In the genomic region with DNA sequence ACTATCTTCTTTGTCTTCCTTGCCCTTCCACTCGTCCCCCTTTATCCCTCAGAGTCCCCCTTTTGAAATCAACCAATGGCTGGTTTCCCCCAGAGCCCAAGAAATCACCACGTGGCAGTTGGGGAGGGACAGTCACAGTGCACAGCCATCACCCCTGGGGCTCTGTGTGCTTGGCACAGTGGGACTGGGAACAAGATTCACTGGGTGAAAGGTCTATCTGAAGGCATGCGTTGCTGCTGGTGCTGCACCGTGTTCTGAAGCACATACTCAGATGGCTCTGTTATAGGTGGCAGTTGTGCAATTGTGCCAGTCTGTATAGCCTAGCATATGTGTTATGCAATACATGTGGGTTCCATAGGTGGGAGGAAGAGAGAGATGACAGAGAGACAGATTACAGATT, we compare ENCODE assay signal across 24 mouse cellular contexts.
DNase-seq lines count a peak whose midpoint lies in the region; ATAC-seq lines count a peak whose summit lies in the region.
"Had no signal": no experiment of that assay in that cellular context is flagged by ENCODE, and none has a peak within 500 bp of the region (broad histone marks: within the 10 kb centered on the region; RNA-seq: fewer than 3 reads in every experiment).

No protein-coding gene starts in this region.

- peak; percentile 62 for DNase-seq in adrenal gland, postnatal 10 days
- no peak for DNase-seq in adrenal gland, adult 8-10 months
- peak; percentile 44 for DNase-seq in forebrain, embryonic 11.5 days (ENCODE audit: low spot score)
- DNase-seq in liver, embryonic 11.5 days (ENCODE audit: low spot score), result no peak
- DNase-seq: cerebellum, adult 11 months; cerebellum, adult 2 months; cerebellum, adult 9-11 months; cerebellum, postnatal 25 days; gastrocnemius, postnatal 25 days; heart, postnatal 10 days; heart, postnatal 36 days had no signal

- no peaks in the 10 kb centered on the region for H3K36me3 ChIP-seq in forebrain, embryonic 11.5 days (ENCODE audit: control insufficient read depth, insufficient read depth, low read length)
- no peaks in the 10 kb centered on the region for H3K36me3 ChIP-seq in forebrain, embryonic 15.5 days
- H3K36me3 ChIP-seq in liver, embryonic 16.5 days (ENCODE audit: control insufficient read depth, insufficient read depth), result no peaks in the 10 kb centered on the region
- H3K36me3 ChIP-seq in liver, embryonic 11.5 days (ENCODE audit: control insufficient read depth, insufficient read depth, low read length), result no peaks in the 10 kb centered on the region
- H3K36me3 ChIP-seq: embryonic facial prominence, embryonic 12.5 days; embryonic facial prominence, embryonic 15.5 days; hindbrain, embryonic 10.5 days; hindbrain, embryonic 13.5 days; intestine, embryonic 15.5 days had no signal

- H3K27me3 ChIP-seq in forebrain, embryonic 11.5 days (ENCODE audit: control insufficient read depth, insufficient read depth, low read length), result no peaks in the 10 kb centered on the region
- no peaks in the 10 kb centered on the region for H3K27me3 ChIP-seq in forebrain, embryonic 15.5 days
- H3K27me3 ChIP-seq in liver, embryonic 16.5 days (ENCODE audit: control insufficient read depth, insufficient read depth, low read depth, low read length), result no peaks in the 10 kb centered on the region
- H3K27me3 ChIP-seq in liver, embryonic 11.5 days (replicated peaks; ENCODE audit: control insufficient read depth, insufficient read depth, low read length), result no peaks in the 10 kb centered on the region
- H3K27me3 ChIP-seq: embryonic facial prominence, embryonic 12.5 days; embryonic facial prominence, embryonic 15.5 days; forebrain, embryonic 13.5 days; heart, embryonic 12.5 days; heart, embryonic 15.5 days; hindbrain, embryonic 13.5 days; intestine, embryonic 15.5 days had no signal

- no peak for ATAC-seq in forebrain, embryonic 11.5 days (replicated peaks; ENCODE audit: low FRiP score)
- ATAC-seq in forebrain, embryonic 15.5 days (replicated peaks), result no peak
- ATAC-seq in liver, embryonic 16.5 days (ENCODE audit: low read depth), result peak; percentile 13; the same call in 1 of the 2 replicates
- ATAC-seq in liver, embryonic 11.5 days (replicated peaks; ENCODE audit: low FRiP score), result no peak
- no peak for ATAC-seq in monocyte, adult 5-6 weeks (replicated peaks; ENCODE audit: insufficient number of reproducible peaks, low FRiP score, low TSS enrichment, poor library complexity, severe bottlenecking)
- ATAC-seq: activated CD4-positive, CD25-positive, alpha-beta regulatory T cell, adult 4 months; forebrain, embryonic 13.5 days; hindbrain, embryonic 16.5 days had no signal

- H3K9me3 ChIP-seq in forebrain, embryonic 11.5 days (ENCODE audit: control insufficient read depth, low read length), result no peaks in the 10 kb centered on the region
- no peaks in the 10 kb centered on the region for H3K9me3 ChIP-seq in forebrain, embryonic 15.5 days
- H3K9me3 ChIP-seq in liver, embryonic 16.5 days (replicated peaks; ENCODE audit: control insufficient read depth, low read length), result no peaks in the 10 kb centered on the region
- no peaks in the 10 kb centered on the region for H3K9me3 ChIP-seq in liver, embryonic 11.5 days (ENCODE audit: control insufficient read depth, low read length)
- H3K9me3 ChIP-seq: embryonic facial prominence, embryonic 12.5 days; embryonic facial prominence, embryonic 15.5 days; forebrain, embryonic 13.5 days; heart, embryonic 12.5 days; heart, embryonic 15.5 days; hindbrain, embryonic 13.5 days; intestine, embryonic 15.5 days had no signal

- no peak overlapping the region for H3K9ac ChIP-seq in forebrain, embryonic 11.5 days (ENCODE audit: low read length)
- H3K9ac ChIP-seq in forebrain, embryonic 15.5 days (replicated peaks), result no peak overlapping the region
- no peak overlapping the region for H3K9ac ChIP-seq in liver, embryonic 16.5 days (ENCODE audit: low read depth, low read length)
- H3K9ac ChIP-seq in liver, embryonic 11.5 days (ENCODE audit: low read depth, low read length), result no peak overlapping the region
- H3K9ac ChIP-seq: embryonic facial prominence, embryonic 12.5 days; embryonic facial prominence, embryonic 15.5 days; forebrain, embryonic 13.5 days; heart, embryonic 12.5 days; heart, embryonic 15.5 days; hindbrain, embryonic 13.5 days; intestine, embryonic 15.5 days had no signal

- no peak overlapping the region for H3K4me2 ChIP-seq in forebrain, embryonic 11.5 days (ENCODE audit: low read depth, low read length, severe bottlenecking)
- no peak overlapping the region for H3K4me2 ChIP-seq in forebrain, embryonic 15.5 days (replicated peaks)
- no peak overlapping the region for H3K4me2 ChIP-seq in liver, embryonic 16.5 days (ENCODE audit: low read depth, low read length)
- no peak overlapping the region for H3K4me2 ChIP-seq in liver, embryonic 11.5 days
- H3K4me2 ChIP-seq: embryonic facial prominence, embryonic 12.5 days; embryonic facial prominence, embryonic 15.5 days; forebrain, embryonic 13.5 days; heart, embryonic 12.5 days; heart, embryonic 15.5 days; hindbrain, embryonic 13.5 days; intestine, embryonic 15.5 days had no signal

- no peak overlapping the region for H3K27ac ChIP-seq in forebrain, embryonic 11.5 days (ENCODE audit: low read depth, low read length)
- H3K27ac ChIP-seq in forebrain, embryonic 15.5 days (replicated peaks), result no peak overlapping the region
- H3K27ac ChIP-seq in liver, embryonic 16.5 days (ENCODE audit: low read length), result no peak overlapping the region
- H3K27ac ChIP-seq in liver, embryonic 11.5 days (ENCODE audit: low read depth, low read length), result no peak overlapping the region
- H3K27ac ChIP-seq: embryonic facial prominence, embryonic 12.5 days; embryonic facial prominence, embryonic 15.5 days; forebrain, embryonic 13.5 days; heart, embryonic 15.5 days; hindbrain, embryonic 10.5 days; hindbrain, embryonic 13.5 days; intestine, embryonic 15.5 days had no signal

- 54% methylated on average over 4 of the region's 4 CpGs for WGBS in forebrain, embryonic 11.5 days
- WGBS in forebrain, embryonic 15.5 days, result 49% methylated on average over 4 of the region's 4 CpGs
- 51% methylated on average over 4 of the region's 4 CpGs for WGBS in liver, embryonic 16.5 days (ENCODE audit: insufficient replicate concordance)
- 58% methylated on average over 4 of the region's 4 CpGs for WGBS in liver, embryonic 11.5 days

- H3K4me3 ChIP-seq in forebrain, embryonic 11.5 days (ENCODE audit: low read depth, low read length), result no peak overlapping the region
- no peak overlapping the region for H3K4me3 ChIP-seq in forebrain, embryonic 15.5 days
- H3K4me3 ChIP-seq in liver, embryonic 16.5 days (ENCODE audit: low read depth, low read length), result no peak overlapping the region
- no peak overlapping the region for H3K4me3 ChIP-seq in liver, embryonic 11.5 days (ENCODE audit: low read depth, low read length)
- H3K4me3 ChIP-seq: embryonic facial prominence, embryonic 12.5 days; embryonic facial prominence, embryonic 15.5 days; forebrain, embryonic 13.5 days; heart, embryonic 12.5 days; heart, embryonic 15.5 days; hindbrain, embryonic 10.5 days; hindbrain, embryonic 13.5 days; intestine, embryonic 15.5 days had no signal

- H3K4me1 ChIP-seq in forebrain, embryonic 11.5 days (replicated peaks; ENCODE audit: control insufficient read depth, insufficient read depth, low read length), result 0 out of 2 replicates have a peak, but pooled peaks cover 3% of the 10 kb centered on the region
- peaks cover 14% of the 10 kb centered on the region for H3K4me1 ChIP-seq in forebrain, embryonic 15.5 days
- no peaks in the 10 kb centered on the region for H3K4me1 ChIP-seq in liver, embryonic 16.5 days (ENCODE audit: control insufficient read depth, low read depth, low read length)
- no peaks in the 10 kb centered on the region for H3K4me1 ChIP-seq in liver, embryonic 11.5 days (replicated peaks; ENCODE audit: control insufficient read depth, insufficient read depth, low read length)
- H3K4me1 ChIP-seq: heart, embryonic 15.5 days had no signal

Comparison
In these comparisons a context has a peak if more than half of its experiments do, and no peak if none do; other contexts are left out.
1. DNase-seq: peak in adrenal gland, postnatal 10 days (single experiment) and forebrain, embryonic 11.5 days (single experiment); none in adrenal gland, adult 8-10 months (single experiment) and liver, embryonic 11.5 days (single experiment).